Mouse (Mus musculus): Measurements from ENCODE around the gene Ccdc134. TPM values are rescaled to one million over a fixed set of nuclear protein-coding genes. Genes with fewer than 3 reads are reported as not detected.

Ccdc134 gene
- total RNA-seq, 2 experiments from 2014 or later: 4.4 to 6.4 TPM

Other genes with a start within 250 kb of the Ccdc134 start
- gene Polr3h, start 201.7 kb upstream of the Ccdc134 start, total RNA-seq (2021): 1 to 10 TPM; 6.7 to 7.0 TPM
- gene Csdc2, start 191.2 kb upstream of the Ccdc134 start, total RNA-seq (2021): 10 to 100 TPM; 73.5 to 87.5 TPM
- gene Pmm1, start 167.0 kb upstream of the Ccdc134 start, total RNA-seq (2021): 10 to 100 TPM; 26.6 to 27.0 TPM
- not detected for gene 1700029P11Rik, start 147.4 kb upstream of the Ccdc134 start, total RNA-seq (2021)
- gene Xrcc6, start 140.1 kb upstream of the Ccdc134 start, total RNA-seq (2021): 10 to 100 TPM; 21.4 to 23.5 TPM
- 10 to 100 TPM; 24.4 to 25.9 TPM for gene Desi1, start 94.1 kb upstream of the Ccdc134 start, total RNA-seq (2021)
- gene Snu13, start 80.3 kb upstream of the Ccdc134 start, total RNA-seq (2021): 10 to 100 TPM; 48.2 to 52.5 TPM
- not detected for gene 4930407I10Rik, start 68.8 kb upstream of the Ccdc134 start, total RNA-seq (2021)
- gene Mei1, start 57.9 kb upstream of the Ccdc134 start, total RNA-seq (2021): not detected
- gene Srebf2, start 19.3 kb downstream of the Ccdc134 start, total RNA-seq (2021): 10 to 100 TPM; 20.5 to 21.8 TPM
- under 1 TPM; 0.13 to 0.20 TPM for gene Shisa8, start 84.9 kb downstream of the Ccdc134 start, total RNA-seq (2021)
- gene Tnfrsf13c, start 96.4 kb downstream of the Ccdc134 start, total RNA-seq (2021): under 1 TPM in 1 of 2 experiments, not detected in 1; 0.36 TPM
- gene Cenpm, start 116.8 kb downstream of the Ccdc134 start, total RNA-seq (2021): under 1 TPM; 0.36 to 0.78 TPM
- not detected for gene 1500009C09Rik, start 124.5 kb downstream of the Ccdc134 start, total RNA-seq (2021)
- gene Sept3, start 147.0 kb downstream of the Ccdc134 start, total RNA-seq (2021): under 1 TPM; 0.31 to 0.87 TPM
- not detected for gene Wbp2nl, start 171.0 kb downstream of the Ccdc134 start, total RNA-seq (2021)
- 10 to 100 TPM; 32.0 to 33.3 TPM for gene Naga, start 211.0 kb downstream of the Ccdc134 start, total RNA-seq (2021)
- 1 to 10 TPM in 1 of 2 experiments, under 1 TPM in 1; 0.70 to 1.4 TPM for gene Pheta2, start 211.0 kb downstream of the Ccdc134 start, total RNA-seq (2021)
- gene Smdt1, start 211.0 kb downstream of the Ccdc134 start, total RNA-seq (2021): 100 to 1,000 TPM; 203 to 204 TPM
- gene Ndufa6, start 226.4 kb downstream of the Ccdc134 start, total RNA-seq (2021): 100 to 1,000 TPM; 683 to 734 TPM